In genomic region chr5:123556451-123556850, GRCm38 (mm10) we compare ENCODE assay signal across 11 mouse cellular contexts. TPM values are rescaled to one million over a fixed set of nuclear protein-coding genes. Genes with fewer than 3 reads are reported as not detected.
DNase-seq lines count a peak whose midpoint lies in the region; ATAC-seq lines count a peak whose summit lies in the region.
"Had no signal": no experiment of that assay in that cellular context is flagged by ENCODE, and none has a peak within 500 bp of the region (broad histone marks: within the 10 kb centered on the region; RNA-seq: fewer than 3 reads in every experiment).

No protein-coding gene starts in this region.

- H3K4me3 ChIP-seq in forebrain, embryonic 14.5 days (ENCODE audit: low read depth, low read length): no peak overlapping the region
- H3K4me3 ChIP-seq in forebrain, embryonic 16.5 days (replicated peaks; ENCODE audit: low read length): no peak overlapping the region
- no peak overlapping the region for H3K4me3 ChIP-seq in midbrain, embryonic 14.5 days (replicated peaks; ENCODE audit: low read depth, low read length)
- no peak overlapping the region for H3K4me3 ChIP-seq in midbrain, embryonic 10.5 days
- H3K4me3 ChIP-seq: erythroblast, embryonic 14.5 days had no signal

- H3K36me3 ChIP-seq in forebrain, embryonic 14.5 days (ENCODE audit: control insufficient read depth, insufficient read depth, low read length): peaks cover 61% of the 10 kb centered on the region
- peaks cover 17% of the 10 kb centered on the region; the same call in 1 of the 2 replicates for H3K36me3 ChIP-seq in forebrain, embryonic 16.5 days (ENCODE audit: control insufficient read depth, insufficient read depth)
- peaks cover 64% of the 10 kb centered on the region for H3K36me3 ChIP-seq in midbrain, embryonic 14.5 days (ENCODE audit: control insufficient read depth, insufficient read depth, low read length)
- peaks cover 68% of the 10 kb centered on the region for H3K36me3 ChIP-seq in midbrain, embryonic 10.5 days

- H3K9me3 ChIP-seq in forebrain, embryonic 14.5 days (replicated peaks; ENCODE audit: control insufficient read depth, low read length): no peaks in the 10 kb centered on the region
- no peaks in the 10 kb centered on the region for H3K9me3 ChIP-seq in forebrain, embryonic 16.5 days (ENCODE audit: control insufficient read depth, low read length)
- no peaks in the 10 kb centered on the region for H3K9me3 ChIP-seq in midbrain, embryonic 14.5 days (ENCODE audit: control insufficient read depth, low read length)
- H3K9me3 ChIP-seq in midbrain, embryonic 10.5 days (replicated peaks): no peaks in the 10 kb centered on the region

- DNase-seq in forebrain, embryonic 14.5 days (ENCODE audit: low spot score): peak; percentile 37
- peak; percentile 30 for DNase-seq in midbrain, embryonic 14.5 days
- no peak for DNase-seq in midbrain, embryonic 10.5 days (ENCODE audit: low spot score)
- DNase-seq in gastrocnemius, postnatal 14 days: peak; percentile 68
- DNase-seq in right cerebral cortex, postnatal 14 days: peak; percentile 63
- DNase-seq in frontal cortex, postnatal 25 days (ENCODE audit: low spot score in 2 of 2): no peak
- DNase-seq in adipocyte (ENCODE audit: low spot score): no peak

- intact Hi-C loops in gastrocnemius, postnatal 14 days (cut with DNase I; ENCODE audit: low total_unique reads): no loop called here

- no peak overlapping the region for H3K27ac ChIP-seq in forebrain, embryonic 14.5 days (ENCODE audit: low read depth, low read length)
- H3K27ac ChIP-seq in forebrain, embryonic 16.5 days (ENCODE audit: low read length): no peak overlapping the region
- no peak overlapping the region for H3K27ac ChIP-seq in midbrain, embryonic 14.5 days (replicated peaks; ENCODE audit: low read depth, low read length)
- H3K27ac ChIP-seq in midbrain, embryonic 10.5 days (replicated peaks): no peak overlapping the region
- H3K27ac ChIP-seq: kidney, postnatal 0 days; macrophage had no signal

- no peak for ATAC-seq in forebrain, embryonic 14.5 days
- ATAC-seq in forebrain, embryonic 16.5 days: no peak
- no peak for ATAC-seq in midbrain, embryonic 14.5 days (ENCODE audit: low FRiP score, low TSS enrichment)

- H3K4me1 ChIP-seq in forebrain, embryonic 14.5 days (ENCODE audit: control insufficient read depth, insufficient read depth, low read length): no peaks in the 10 kb centered on the region
- no peaks in the 10 kb centered on the region for H3K4me1 ChIP-seq in forebrain, embryonic 16.5 days (replicated peaks; ENCODE audit: control insufficient read depth, insufficient read depth, low read length)
- H3K4me1 ChIP-seq in midbrain, embryonic 14.5 days (ENCODE audit: control insufficient read depth, insufficient read depth, low read length): no peaks in the 10 kb centered on the region
- H3K4me1 ChIP-seq in midbrain, embryonic 10.5 days: no peaks in the 10 kb centered on the region

- 77% methylated on average over 2 of the region's 2 CpGs for WGBS in forebrain, embryonic 14.5 days
- WGBS in forebrain, embryonic 16.5 days: 73% methylated on average over 2 of the region's 2 CpGs
- WGBS in midbrain, embryonic 14.5 days: 80% methylated on average over 2 of the region's 2 CpGs
- 78% methylated on average over 2 of the region's 2 CpGs for WGBS in midbrain, embryonic 10.5 days

- no peaks in the 10 kb centered on the region for H3K27me3 ChIP-seq in forebrain, embryonic 14.5 days (replicated peaks; ENCODE audit: control insufficient read depth, insufficient read depth, low read length)
- H3K27me3 ChIP-seq in forebrain, embryonic 16.5 days (replicated peaks; ENCODE audit: control insufficient read depth, insufficient read depth, low read length): no peaks in the 10 kb centered on the region
- H3K27me3 ChIP-seq in midbrain, embryonic 14.5 days (ENCODE audit: control insufficient read depth, insufficient read depth, low read length): no peaks in the 10 kb centered on the region
- no peaks in the 10 kb centered on the region for H3K27me3 ChIP-seq in midbrain, embryonic 10.5 days (ENCODE audit: low read depth, poor library complexity, severe bottlenecking)

- H3K9ac ChIP-seq in forebrain, embryonic 14.5 days (ENCODE audit: low read length): no peak overlapping the region
- no peak overlapping the region for H3K9ac ChIP-seq in forebrain, embryonic 16.5 days (replicated peaks; ENCODE audit: low read depth, low read length)
- H3K9ac ChIP-seq in midbrain, embryonic 14.5 days (replicated peaks; ENCODE audit: low read length): no peak overlapping the region

- no peak overlapping the region for H3K4me2 ChIP-seq in forebrain, embryonic 14.5 days (ENCODE audit: low read length)
- no peak overlapping the region for H3K4me2 ChIP-seq in forebrain, embryonic 16.5 days (ENCODE audit: low read length)
- no peak overlapping the region for H3K4me2 ChIP-seq in midbrain, embryonic 14.5 days (ENCODE audit: low read length)

RNA-seq across cellular contexts. Expression of gene Vps33a, which starts 16.4 kb away (rescaled TPM):
- polyA plus RNA-seq in forebrain, embryonic 14.5 days (2014; fragmentation: Nextera tagmentation; extraction: Ambion mirVana): 43.3 and 51.2 TPM in 2 replicates
- 44.1 and 44.9 TPM in 2 replicates for polyA plus RNA-seq in forebrain, embryonic 16.5 days (2015; fragmentation: Nextera tagmentation; extraction: Ambion mirVana)
- polyA plus RNA-seq in midbrain, embryonic 14.5 days (2014; fragmentation: Nextera tagmentation; extraction: Ambion mirVana): 41.9 and 54.9 TPM in 2 replicates
- 30.4 and 34.1 TPM in 2 replicates for polyA plus RNA-seq in midbrain, embryonic 10.5 days (2016; fragmentation: Nextera tagmentation; extraction: Ambion mirVana)
- 10 to 100 TPM; 23.0 to 25.4 TPM for total RNA-seq in gastrocnemius, postnatal 14 days (2021)

RNA-seq across cellular contexts. Expression of gene Gm49027, which starts 31.2 kb away (rescaled TPM):
- 2.1 and 2.3 TPM in 2 replicates for polyA plus RNA-seq in forebrain, embryonic 14.5 days (2014; fragmentation: Nextera tagmentation; extraction: Ambion mirVana)
- polyA plus RNA-seq in forebrain, embryonic 16.5 days (2015; fragmentation: Nextera tagmentation; extraction: Ambion mirVana): 2.3 and 4.1 TPM in 2 replicates
- polyA plus RNA-seq in midbrain, embryonic 14.5 days (2014; fragmentation: Nextera tagmentation; extraction: Ambion mirVana): 1.1 and 1.3 TPM in 2 replicates
- not detected in 2 replicates for polyA plus RNA-seq in midbrain, embryonic 10.5 days (2016; fragmentation: Nextera tagmentation; extraction: Ambion mirVana)
- under 1 TPM; 0.16 to 0.29 TPM for total RNA-seq in gastrocnemius, postnatal 14 days (2021)
- polyA plus RNA-seq: erythroblast, embryonic 14.5 days; macrophage had no signal

RNA-seq across cellular contexts. Expression of gene Diablo, which starts 32.5 kb away (rescaled TPM):
- polyA plus RNA-seq in forebrain, embryonic 14.5 days (2014; fragmentation: Nextera tagmentation; extraction: Ambion mirVana): 133 and 137 TPM in 2 replicates
- 116 and 123 TPM in 2 replicates for polyA plus RNA-seq in forebrain, embryonic 16.5 days (2015; fragmentation: Nextera tagmentation; extraction: Ambion mirVana)
- polyA plus RNA-seq in midbrain, embryonic 14.5 days (2014; fragmentation: Nextera tagmentation; extraction: Ambion mirVana): 101 and 120 TPM in 2 replicates
- 157 and 166 TPM in 2 replicates for polyA plus RNA-seq in midbrain, embryonic 10.5 days (2016; fragmentation: Nextera tagmentation; extraction: Ambion mirVana)
- total RNA-seq in gastrocnemius, postnatal 14 days (2021): 10 to 100 TPM; 35.7 to 36.8 TPM

RNA-seq across cellular contexts. Expression of gene B3gnt4, which starts 46.2 kb away (rescaled TPM):
- 1.6 and 2.3 TPM in 2 replicates for polyA plus RNA-seq in forebrain, embryonic 14.5 days (2014; fragmentation: Nextera tagmentation; extraction: Ambion mirVana)
- polyA plus RNA-seq in forebrain, embryonic 16.5 days (2015; fragmentation: Nextera tagmentation; extraction: Ambion mirVana): 1.8 and 2.5 TPM in 2 replicates
- polyA plus RNA-seq in midbrain, embryonic 14.5 days (2014; fragmentation: Nextera tagmentation; extraction: Ambion mirVana): 1.2 and 1.4 TPM in 2 replicates
- polyA plus RNA-seq in midbrain, embryonic 10.5 days (2016; fragmentation: Nextera tagmentation; extraction: Ambion mirVana): 0.83 and 2.1 TPM in 2 replicates
- total RNA-seq in gastrocnemius, postnatal 14 days (2021): not detected
- polyA plus RNA-seq: erythroblast, embryonic 14.5 days; macrophage had no signal

Comparison
In these comparisons a context has a peak if more than half of its experiments do, and no peak if none do; other contexts are left out.
1. DNase-seq: peak in forebrain, embryonic 14.5 days (single experiment), midbrain, embryonic 14.5 days (single experiment), gastrocnemius, postnatal 14 days (single experiment) and right cerebral cortex, postnatal 14 days (single experiment); none in midbrain, embryonic 10.5 days (single experiment), frontal cortex, postnatal 25 days (0 of 2) and adipocyte (single experiment).